Mouse (Mus musculus): ENCODE results near the gene Gpsm3. TPM values are rescaled to one million over a fixed set of nuclear protein-coding genes. Genes with fewer than 3 reads are reported as not detected.

The Gpsm3 gene
- polyA plus RNA-seq, 1 experiment from 2014 or later: 3.0 TPM

DNA sequence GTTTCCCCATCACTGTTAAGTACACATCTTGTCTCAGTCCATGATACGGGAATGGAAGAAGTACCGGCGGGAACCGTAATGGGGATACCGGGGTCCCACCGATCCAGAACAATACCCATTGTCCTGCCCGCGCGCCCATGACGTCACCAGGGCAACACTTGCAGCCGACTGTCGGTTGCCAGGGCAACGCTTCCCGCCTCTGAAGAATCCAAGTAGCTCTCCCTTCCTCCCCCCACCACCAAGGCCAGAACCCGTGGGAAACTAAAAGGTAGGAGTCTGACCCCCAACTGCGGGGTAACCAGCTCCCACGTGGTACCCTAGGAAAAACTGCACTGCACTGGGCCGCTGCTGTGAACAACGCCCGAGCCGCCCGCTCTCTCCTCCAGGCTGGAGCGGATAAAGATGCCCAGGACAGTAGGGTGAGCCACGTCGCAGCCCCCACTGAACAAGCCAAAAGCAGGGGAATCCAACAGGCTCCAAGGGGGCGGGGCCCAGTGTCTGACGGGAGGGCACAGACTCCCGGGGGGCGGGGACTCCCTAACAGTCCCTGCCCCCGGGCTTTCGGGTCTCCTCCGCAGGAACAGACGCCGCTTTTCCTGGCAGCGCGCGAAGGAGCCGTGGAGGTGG, 2.7 kb upstream of the Gpsm3 start:
- WGBS: under 1% methylated on average over 38 of the region's 38 CpGs

GRCm38 (mm10) chr17:34587423-34587811, 2.2 kb upstream of the Gpsm3 start:
- no peaks in the 10 kb centered on the region for H3K27me3 ChIP-seq (replicated peaks; ENCODE audit: control insufficient read depth, insufficient read depth, low read length)
- H3K36me3 ChIP-seq (ENCODE audit: control insufficient read depth, insufficient read depth): no peaks in the 10 kb centered on the region
- peaks cover 30% of the 10 kb centered on the region for H3K4me1 ChIP-seq (replicated peaks; ENCODE audit: control insufficient read depth, insufficient read depth, low read length)
- peak; percentile 85 for ATAC-seq
- H3K9ac ChIP-seq (replicated peaks; ENCODE audit: low read depth, low read length): peak overlapping the region; percentile 94
- H3K4me3 ChIP-seq (replicated peaks; ENCODE audit: low read length): peak overlapping the region; percentile 85
- under 1% methylated on average over 48 of the region's 50 CpGs for WGBS
- H3K27ac ChIP-seq (ENCODE audit: low read length): peak overlapping the region; percentile 100
- peak overlapping the region; percentile 91 for H3K4me2 ChIP-seq (ENCODE audit: low read length)
- H3K9me3 ChIP-seq (ENCODE audit: control insufficient read depth, low read length): no peaks in the 10 kb centered on the region

More for the DNA sequence above, 2.7 kb upstream of the Gpsm3 start:
- Histone ChIP-seq H3K36me3 (ENCODE audit: control insufficient read depth, insufficient read depth) (no peaks in the 10 kb centered on the region), H3K9ac (replicated peaks; ENCODE audit: low read depth, low read length) (peak overlapping the region; percentile 94), H3K9me3 (ENCODE audit: control insufficient read depth, low read length) (no peaks in the 10 kb centered on the region), H3K27me3 (replicated peaks; ENCODE audit: control insufficient read depth, insufficient read depth, low read length) (no peaks in the 10 kb centered on the region), H3K4me3 (replicated peaks; ENCODE audit: low read length) (peak overlapping the region; percentile 85), H3K4me1 (replicated peaks; ENCODE audit: control insufficient read depth, insufficient read depth, low read length) (peaks cover 30% of the 10 kb centered on the region), H3K4me2 (ENCODE audit: low read length) (peak overlapping the region; percentile 91), H3K27ac (ENCODE audit: low read length) (peak overlapping the region; percentile 100)
- peak; percentile 81 for ATAC-seq

DNA sequence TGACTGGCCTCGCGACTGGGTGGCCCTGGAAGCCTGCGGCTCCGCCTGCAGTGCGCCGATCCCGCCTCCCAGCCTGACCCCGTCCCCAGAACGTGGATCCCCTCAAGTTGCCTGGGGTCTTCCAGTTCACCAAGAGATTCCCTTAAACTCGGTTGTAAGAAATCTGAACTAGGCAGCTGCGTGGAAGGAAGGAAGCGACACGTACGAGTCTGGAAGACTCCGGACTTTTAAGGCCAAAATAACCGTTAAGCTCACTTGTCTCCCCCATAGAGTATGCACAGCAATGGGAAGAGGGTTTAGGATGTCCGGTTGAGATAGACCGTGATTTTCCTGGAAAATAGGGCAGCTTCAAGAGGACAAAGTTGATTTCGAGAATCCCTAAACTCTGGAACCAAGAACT, 1.8 kb upstream of the Gpsm3 start:
- no peaks in the 10 kb centered on the region for H3K36me3 ChIP-seq (ENCODE audit: control insufficient read depth, insufficient read depth)
- WGBS: 3% methylated on average over 19 of the region's 19 CpGs
- peak overlapping the region; percentile 100 for H3K27ac ChIP-seq (ENCODE audit: low read length)
- no peaks in the 10 kb centered on the region for H3K9me3 ChIP-seq (ENCODE audit: control insufficient read depth, low read length)
- peak overlapping the region; percentile 91 for H3K4me2 ChIP-seq (ENCODE audit: low read length)
- peak overlapping the region; percentile 94 for H3K9ac ChIP-seq (replicated peaks; ENCODE audit: low read depth, low read length)
- peaks cover 31% of the 10 kb centered on the region for H3K4me1 ChIP-seq (replicated peaks; ENCODE audit: control insufficient read depth, insufficient read depth, low read length)
- peak overlapping the region; percentile 85 for H3K4me3 ChIP-seq (replicated peaks; ENCODE audit: low read length)
- no peak for ATAC-seq
- no peaks in the 10 kb centered on the region for H3K27me3 ChIP-seq (replicated peaks; ENCODE audit: control insufficient read depth, insufficient read depth, low read length)

DNA sequence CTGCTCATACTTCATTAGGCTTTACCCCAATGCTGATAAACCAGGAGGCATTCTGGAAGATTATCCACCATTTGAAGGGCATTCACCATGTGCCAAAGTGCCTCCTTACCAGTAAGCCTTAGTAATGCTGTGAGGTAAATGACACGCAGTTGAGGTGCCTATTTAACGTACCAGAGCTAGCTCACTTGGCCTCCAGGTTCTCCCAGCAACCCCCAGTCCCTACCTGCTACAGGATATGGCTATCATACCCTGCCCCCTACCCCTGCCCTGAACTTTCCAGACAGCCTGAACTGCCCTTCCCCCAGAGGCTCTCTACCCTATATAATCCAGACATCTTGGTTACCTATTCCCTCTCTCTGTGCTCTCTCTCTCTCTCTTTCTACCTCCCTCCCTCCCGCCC, 839 bp upstream of the Gpsm3 start:
- H3K9me3 ChIP-seq (ENCODE audit: control insufficient read depth, low read length): no peaks in the 10 kb centered on the region
- ATAC-seq: no peak
- no peaks in the 10 kb centered on the region for H3K27me3 ChIP-seq (replicated peaks; ENCODE audit: control insufficient read depth, insufficient read depth, low read length)
- no peak overlapping the region for H3K9ac ChIP-seq (replicated peaks; ENCODE audit: low read depth, low read length)
- H3K36me3 ChIP-seq (ENCODE audit: control insufficient read depth, insufficient read depth): no peaks in the 10 kb centered on the region
- 54% methylated on average over 3 of the region's 3 CpGs for WGBS
- no peak overlapping the region for H3K4me3 ChIP-seq (replicated peaks; ENCODE audit: low read length)
- peaks cover 40% of the 10 kb centered on the region for H3K4me1 ChIP-seq (replicated peaks; ENCODE audit: control insufficient read depth, insufficient read depth, low read length)
- H3K27ac ChIP-seq (ENCODE audit: low read length): no peak overlapping the region
- no peak overlapping the region; the same call in 1 of the 2 replicates for H3K4me2 ChIP-seq (ENCODE audit: low read length)

DNA sequence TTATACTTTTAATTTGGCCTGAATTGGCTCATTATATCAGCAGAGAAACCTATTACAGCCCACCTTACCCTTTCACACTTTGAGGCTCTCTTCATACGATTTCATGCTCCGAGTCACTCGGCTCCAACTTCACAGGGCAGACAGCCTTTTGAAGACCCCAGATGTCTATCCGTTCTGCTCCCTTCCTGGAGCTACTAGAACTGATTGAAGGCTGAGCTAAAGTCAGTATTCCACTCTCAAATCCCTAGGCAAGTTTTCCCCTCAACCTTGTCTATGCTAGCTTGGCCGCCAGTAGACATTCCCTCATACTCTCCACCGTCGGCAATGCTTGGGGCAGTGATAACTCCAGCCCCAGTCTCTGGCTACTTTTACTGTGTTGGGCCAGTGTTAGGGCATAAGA, 400 bp upstream of the Gpsm3 start:
- no peak overlapping the region for H3K9ac ChIP-seq (replicated peaks; ENCODE audit: low read depth, low read length)
- ATAC-seq: no peak
- WGBS: 49% methylated on average over 7 of the region's 7 CpGs
- no peak overlapping the region for H3K27ac ChIP-seq (ENCODE audit: low read length)
- H3K36me3 ChIP-seq (ENCODE audit: control insufficient read depth, insufficient read depth): no peaks in the 10 kb centered on the region
- no peaks in the 10 kb centered on the region for H3K9me3 ChIP-seq (ENCODE audit: control insufficient read depth, low read length)
- H3K27me3 ChIP-seq (replicated peaks; ENCODE audit: control insufficient read depth, insufficient read depth, low read length): no peaks in the 10 kb centered on the region
- peaks cover 45% of the 10 kb centered on the region for H3K4me1 ChIP-seq (replicated peaks; ENCODE audit: control insufficient read depth, insufficient read depth, low read length)
- H3K4me2 ChIP-seq (ENCODE audit: low read length): no peak overlapping the region
- no peak overlapping the region for H3K4me3 ChIP-seq (replicated peaks; ENCODE audit: low read length)

DNA sequence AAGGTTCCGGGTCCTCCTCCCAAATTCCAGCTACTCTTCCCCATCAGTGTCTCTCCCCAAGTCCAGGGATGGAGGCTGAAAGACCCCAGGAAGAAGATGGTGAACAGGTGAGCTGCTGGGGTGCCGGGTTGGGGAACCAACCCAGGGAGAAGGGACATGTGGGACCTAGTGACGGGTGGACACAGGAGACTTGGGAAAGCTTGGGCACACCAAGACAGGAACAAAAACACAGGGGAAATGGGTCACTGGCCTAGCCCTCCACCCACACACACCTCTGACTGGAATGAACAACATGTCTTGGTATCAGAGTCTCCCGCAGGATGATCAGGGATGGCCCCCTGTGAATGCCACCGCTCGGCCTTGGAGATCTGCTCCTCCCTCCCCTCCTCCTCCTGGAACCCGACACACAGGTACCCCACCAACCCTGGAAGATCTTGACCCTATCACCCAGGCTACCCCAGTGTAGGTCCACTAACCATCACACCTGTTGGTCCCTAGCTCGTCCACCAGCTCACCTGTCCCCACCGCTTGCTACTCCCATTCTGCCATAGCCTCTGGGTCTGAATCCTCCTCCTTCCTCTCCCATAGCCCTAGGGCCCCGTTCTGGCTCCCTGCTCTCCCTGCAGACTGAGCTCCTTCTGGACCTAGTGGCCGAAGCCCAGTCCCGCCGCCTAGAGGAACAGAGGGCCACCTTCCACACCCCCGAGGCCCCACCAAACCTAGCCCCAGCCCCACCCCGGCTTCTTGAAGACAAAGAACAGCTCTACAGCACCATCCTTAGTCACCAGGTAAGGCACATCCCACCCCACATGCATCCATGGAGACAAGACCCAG, 765 bp downstream of the Gpsm3 start:
- Histone ChIP-seq H3K4me1 (replicated peaks; ENCODE audit: control insufficient read depth, insufficient read depth, low read length) (peaks cover 53% of the 10 kb centered on the region), H3K4me2 (ENCODE audit: low read length) (no peak overlapping the region)
- 72% methylated on average over 15 of the region's 15 CpGs for WGBS

GRCm38 (mm10) chr17:34591029-34591993, 1.7 kb downstream of the Gpsm3 start, which contains the start of gene Pbx2:
Pbx2 (plus strand) TSS chr17:34591266.
- no peaks in the 10 kb centered on the region for H3K9me3 ChIP-seq (ENCODE audit: control insufficient read depth, low read length)
- H3K36me3 ChIP-seq (ENCODE audit: control insufficient read depth, insufficient read depth): 0 out of 2 replicates have a peak, but pooled peaks cover 3% of the 10 kb centered on the region
- H3K27ac ChIP-seq (ENCODE audit: low read length): peak within 1 kb of the TSS; percentile 96
- H3K9ac ChIP-seq (replicated peaks; ENCODE audit: low read depth, low read length): peak within 1 kb of the TSS; percentile 98
- H3K27me3 ChIP-seq (replicated peaks; ENCODE audit: control insufficient read depth, insufficient read depth, low read length): no peaks in the 10 kb centered on the region
- 2% methylated on average over 21 of the region's 21 CpGs for WGBS
- peak; percentile 2 for ATAC-seq
- peak within 1 kb of the TSS; percentile 81 for H3K4me3 ChIP-seq (replicated peaks; ENCODE audit: low read length)
- H3K4me1 ChIP-seq (replicated peaks; ENCODE audit: control insufficient read depth, insufficient read depth, low read length): peaks cover 44% of the 10 kb centered on the region
- peak within 1 kb of the TSS; percentile 67 for H3K4me2 ChIP-seq (ENCODE audit: low read length)

More for the DNA sequence above, 765 bp downstream of the Gpsm3 start:
- Histone ChIP-seq H3K36me3 (ENCODE audit: control insufficient read depth, insufficient read depth) (0 out of 2 replicates have a peak, but pooled peaks cover 1% of the 10 kb centered on the region), H3K27ac (ENCODE audit: low read length) (no peak overlapping the region; the same call in 1 of the 2 replicates), H3K9ac (replicated peaks; ENCODE audit: low read depth, low read length) (no peak overlapping the region), H3K9me3 (ENCODE audit: control insufficient read depth, low read length) (no peaks in the 10 kb centered on the region), H3K27me3 (replicated peaks; ENCODE audit: control insufficient read depth, insufficient read depth, low read length) (no peaks in the 10 kb centered on the region), H3K4me3 (replicated peaks; ENCODE audit: low read length) (no peak overlapping the region)
- no peak for ATAC-seq

DNA sequence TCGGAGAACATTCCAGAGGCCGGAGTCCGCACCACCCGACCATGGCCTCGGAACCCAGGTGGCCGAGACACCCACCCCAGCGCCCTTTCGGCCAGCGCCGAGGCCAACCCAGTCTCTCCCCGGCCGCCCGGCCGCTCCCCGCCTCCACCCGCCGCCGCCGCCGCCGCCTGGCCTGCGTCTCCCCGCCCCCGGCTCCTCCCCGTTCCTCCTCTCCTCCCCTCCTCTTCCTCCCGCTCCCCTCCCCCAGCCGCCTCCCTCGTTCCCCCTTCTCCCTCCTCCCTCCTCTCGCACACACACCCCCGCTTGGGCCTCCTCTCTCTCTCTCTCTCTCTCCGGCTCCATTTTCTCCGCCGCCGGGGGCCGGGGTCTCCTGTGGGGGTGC, 2.4 kb downstream of the Gpsm3 start:
- ATAC-seq: peak; percentile 29
- Histone ChIP-seq H3K36me3 (ENCODE audit: control insufficient read depth, insufficient read depth) (0 out of 2 replicates have a peak, but pooled peaks cover 3% of the 10 kb centered on the region), H3K27me3 (replicated peaks; ENCODE audit: control insufficient read depth, insufficient read depth, low read length) (no peaks in the 10 kb centered on the region), H3K9ac (replicated peaks; ENCODE audit: low read depth, low read length) (peak overlapping the region; percentile 98), H3K9me3 (ENCODE audit: control insufficient read depth, low read length) (no peaks in the 10 kb centered on the region), H3K4me2 (ENCODE audit: low read length) (peak overlapping the region; percentile 67), H3K4me3 (replicated peaks; ENCODE audit: low read length) (peak overlapping the region; percentile 81), H3K4me1 (replicated peaks; ENCODE audit: control insufficient read depth, insufficient read depth, low read length) (peaks cover 42% of the 10 kb centered on the region), H3K27ac (ENCODE audit: low read length) (peak overlapping the region; percentile 96)
- under 1% methylated on average over 22 of the region's 35 CpGs for WGBS

Measured in forebrain, embryonic 16.5 days (tissue).